Mouse (Mus musculus): ENCODE measurements around the gene 1600014C23Rik. TPM values are rescaled to one million over a fixed set of nuclear protein-coding genes. Genes with fewer than 3 reads are reported as not detected.

Gene 1600014C23Rik
- polyA plus RNA-seq, 1 experiment from 2014 or later, result not detected

GRCm38 (mm10) chr17:45767536-45768146 lies 34.0 kb upstream of the 1600014C23Rik start:
- no peak overlapping the region for H3K9ac ChIP-seq (replicated peaks; ENCODE audit: low read length)
- 54% methylated on average over 8 of the region's 9 CpGs for WGBS
- ATAC-seq (ENCODE audit: low FRiP score, low TSS enrichment), result no peak
- no peaks in the 10 kb centered on the region for H3K9me3 ChIP-seq (ENCODE audit: control insufficient read depth, low read length)
- no peaks in the 10 kb centered on the region for H3K36me3 ChIP-seq (ENCODE audit: control insufficient read depth, insufficient read depth, low read length)
- DNase-seq, result no peak
- no peak overlapping the region for H3K4me2 ChIP-seq (ENCODE audit: low read length)
- 0 out of 2 replicates have a peak, but pooled peaks cover 3% of the 10 kb centered on the region for H3K4me1 ChIP-seq (ENCODE audit: control insufficient read depth, insufficient read depth, low read length)
- no peak overlapping the region for H3K4me3 ChIP-seq (replicated peaks; ENCODE audit: low read depth, low read length)
- H3K27me3 ChIP-seq (ENCODE audit: control insufficient read depth, insufficient read depth, low read length), result no peaks in the 10 kb centered on the region
- no peak overlapping the region for H3K27ac ChIP-seq (replicated peaks; ENCODE audit: low read depth, low read length)

- DNase-seq (peak; percentile 89), ATAC-seq (ENCODE audit: low FRiP score, low TSS enrichment) (peak; percentile 88)
- H3K4me2 ChIP-seq (ENCODE audit: low read length), result no peak overlapping the region
- H3K9me3 ChIP-seq (ENCODE audit: control insufficient read depth, low read length), result no peaks in the 10 kb centered on the region
- H3K36me3 ChIP-seq (ENCODE audit: control insufficient read depth, insufficient read depth, low read length), result no peaks in the 10 kb centered on the region
- H3K27ac ChIP-seq (replicated peaks; ENCODE audit: low read depth, low read length), result peak overlapping the region; percentile 28
- H3K4me3 ChIP-seq (replicated peaks; ENCODE audit: low read depth, low read length), result no peak overlapping the region
- H3K4me1 ChIP-seq (ENCODE audit: control insufficient read depth, insufficient read depth, low read length), result 0 out of 2 replicates have a peak, but pooled peaks cover 3% of the 10 kb centered on the region
- H3K27me3 ChIP-seq (ENCODE audit: control insufficient read depth, insufficient read depth, low read length), result no peaks in the 10 kb centered on the region
- 8% methylated on average over 12 of the region's 12 CpGs for WGBS
- no peak overlapping the region for H3K9ac ChIP-seq (replicated peaks; ENCODE audit: low read length)
These were observed 33.3 kb upstream of the 1600014C23Rik start for GRCm38 (mm10) chr17:45766735-45767535.

GRCm38 (mm10) chr17:45765914-45766313 lies 32.3 kb upstream of the 1600014C23Rik start:
- H3K9ac ChIP-seq (replicated peaks; ENCODE audit: low read length), result no peak overlapping the region
- H3K27me3 ChIP-seq (ENCODE audit: control insufficient read depth, insufficient read depth, low read length), result no peaks in the 10 kb centered on the region
- no peak overlapping the region for H3K4me3 ChIP-seq (replicated peaks; ENCODE audit: low read depth, low read length)
- no peak overlapping the region for H3K27ac ChIP-seq (replicated peaks; ENCODE audit: low read depth, low read length)
- DNase-seq, result no peak
- no peaks in the 10 kb centered on the region for H3K36me3 ChIP-seq (ENCODE audit: control insufficient read depth, insufficient read depth, low read length)
- H3K9me3 ChIP-seq (ENCODE audit: control insufficient read depth, low read length), result no peaks in the 10 kb centered on the region
- 94% methylated on average over 3 of the region's 3 CpGs for WGBS
- no peak for ATAC-seq (ENCODE audit: low FRiP score, low TSS enrichment)
- H3K4me2 ChIP-seq (ENCODE audit: low read length), result no peak overlapping the region
- 0 out of 2 replicates have a peak, but pooled peaks cover 3% of the 10 kb centered on the region for H3K4me1 ChIP-seq (ENCODE audit: control insufficient read depth, insufficient read depth, low read length)

GRCm38 (mm10) chr17:45763188-45763587 lies 29.5 kb upstream of the 1600014C23Rik start:
- Histone ChIP-seq H3K4me2 (ENCODE audit: low read length) (no peak overlapping the region), H3K36me3 (ENCODE audit: control insufficient read depth, insufficient read depth, low read length) (no peaks in the 10 kb centered on the region), H3K9ac (replicated peaks; ENCODE audit: low read length) (no peak overlapping the region), H3K27ac (replicated peaks; ENCODE audit: low read depth, low read length) (no peak overlapping the region), H3K4me1 (ENCODE audit: control insufficient read depth, insufficient read depth, low read length) (0 out of 2 replicates have a peak, but pooled peaks cover 3% of the 10 kb centered on the region), H3K27me3 (ENCODE audit: control insufficient read depth, insufficient read depth, low read length) (no peaks in the 10 kb centered on the region), H3K9me3 (ENCODE audit: control insufficient read depth, low read length) (no peaks in the 10 kb centered on the region), H3K4me3 (replicated peaks; ENCODE audit: low read depth, low read length) (no peak overlapping the region)
- 69% methylated on average over 8 of the region's 8 CpGs for WGBS
- no peak for ATAC-seq (ENCODE audit: low FRiP score, low TSS enrichment)
- DNase-seq, result no peak

- H3K9ac ChIP-seq (replicated peaks; ENCODE audit: low read length), result no peak overlapping the region
- H3K9me3 ChIP-seq (ENCODE audit: control insufficient read depth, low read length), result no peaks in the 10 kb centered on the region
- 83% methylated on average over 3 of the region's 3 CpGs for WGBS
- no peak overlapping the region for H3K27ac ChIP-seq (replicated peaks; ENCODE audit: low read depth, low read length)
- DNase-seq, result no peak
- no peak for ATAC-seq (ENCODE audit: low FRiP score, low TSS enrichment)
- H3K4me1 ChIP-seq (ENCODE audit: control insufficient read depth, insufficient read depth, low read length), result 0 out of 2 replicates have a peak, but pooled peaks cover 3% of the 10 kb centered on the region
- H3K27me3 ChIP-seq (ENCODE audit: control insufficient read depth, insufficient read depth, low read length), result no peaks in the 10 kb centered on the region
- no peak overlapping the region for H3K4me2 ChIP-seq (ENCODE audit: low read length)
- H3K4me3 ChIP-seq (replicated peaks; ENCODE audit: low read depth, low read length), result no peak overlapping the region
- no peaks in the 10 kb centered on the region for H3K36me3 ChIP-seq (ENCODE audit: control insufficient read depth, insufficient read depth, low read length)
These were observed 28.3 kb upstream of the 1600014C23Rik start for GRCm38 (mm10) chr17:45761902-45762301.

GRCm38 (mm10) chr17:45760965-45761645 lies 27.5 kb upstream of the 1600014C23Rik start:
- H3K4me1 ChIP-seq (ENCODE audit: control insufficient read depth, insufficient read depth, low read length), result no peaks in the 10 kb centered on the region
- no peak overlapping the region for H3K4me3 ChIP-seq (replicated peaks; ENCODE audit: low read depth, low read length)
- WGBS, result 63% methylated on average over 10 of the region's 10 CpGs
- DNase-seq, result no peak
- H3K27ac ChIP-seq (replicated peaks; ENCODE audit: low read depth, low read length), result no peak overlapping the region
- ATAC-seq (ENCODE audit: low FRiP score, low TSS enrichment), result no peak
- no peak overlapping the region for H3K4me2 ChIP-seq (ENCODE audit: low read length)
- no peaks in the 10 kb centered on the region for H3K9me3 ChIP-seq (ENCODE audit: control insufficient read depth, low read length)
- no peak overlapping the region for H3K9ac ChIP-seq (replicated peaks; ENCODE audit: low read length)
- no peaks in the 10 kb centered on the region for H3K36me3 ChIP-seq (ENCODE audit: control insufficient read depth, insufficient read depth, low read length)
- H3K27me3 ChIP-seq (ENCODE audit: control insufficient read depth, insufficient read depth, low read length), result no peaks in the 10 kb centered on the region

GRCm38 (mm10) chr17:45759751-45760150 lies 26.1 kb upstream of the 1600014C23Rik start:
- Histone ChIP-seq H3K4me1 (ENCODE audit: control insufficient read depth, insufficient read depth, low read length) (no peaks in the 10 kb centered on the region), H3K9me3 (ENCODE audit: control insufficient read depth, low read length) (no peaks in the 10 kb centered on the region), H3K27ac (replicated peaks; ENCODE audit: low read depth, low read length) (no peak overlapping the region), H3K4me2 (ENCODE audit: low read length) (no peak overlapping the region), H3K27me3 (ENCODE audit: control insufficient read depth, insufficient read depth, low read length) (no peaks in the 10 kb centered on the region), H3K4me3 (replicated peaks; ENCODE audit: low read depth, low read length) (no peak overlapping the region), H3K36me3 (ENCODE audit: control insufficient read depth, insufficient read depth, low read length) (no peaks in the 10 kb centered on the region), H3K9ac (replicated peaks; ENCODE audit: low read length) (no peak overlapping the region)
- ATAC-seq (ENCODE audit: low FRiP score, low TSS enrichment), result no peak
- WGBS, result 87% methylated on average over 5 of the region's 5 CpGs
- no peak for DNase-seq

- Histone ChIP-seq H3K9me3 (ENCODE audit: control insufficient read depth, low read length) (no peaks in the 10 kb centered on the region), H3K4me2 (ENCODE audit: low read length) (no peak overlapping the region), H3K4me1 (ENCODE audit: control insufficient read depth, insufficient read depth, low read length) (no peaks in the 10 kb centered on the region), H3K4me3 (replicated peaks; ENCODE audit: low read depth, low read length) (no peak overlapping the region), H3K36me3 (ENCODE audit: control insufficient read depth, insufficient read depth, low read length) (no peaks in the 10 kb centered on the region), H3K27me3 (ENCODE audit: control insufficient read depth, insufficient read depth, low read length) (no peaks in the 10 kb centered on the region), H3K9ac (replicated peaks; ENCODE audit: low read length) (no peak overlapping the region), H3K27ac (replicated peaks; ENCODE audit: low read depth, low read length) (no peak overlapping the region)
- no peak for ATAC-seq (ENCODE audit: low FRiP score, low TSS enrichment)
- WGBS, result 69% methylated on average over 7 of the region's 7 CpGs
- no peak for DNase-seq
These were observed 25.2 kb upstream of the 1600014C23Rik start for GRCm38 (mm10) chr17:45758808-45759207.
